Mouse (Mus musculus) cerebellum, postnatal 25 days (tissue): Measurements from ENCODE around the gene Sept5.
A peak's percentile ranks its signal among the peaks of the same experiment; 100 is the strongest.

Experiments used
- DNase-seq, 2 experiments: peaks; one replicate each; pipeline ENCODE4 v3.0.0; 2021; ENCODE audit warnings: mixed read lengths in 2 of 2

Gene Sept5

DNA sequence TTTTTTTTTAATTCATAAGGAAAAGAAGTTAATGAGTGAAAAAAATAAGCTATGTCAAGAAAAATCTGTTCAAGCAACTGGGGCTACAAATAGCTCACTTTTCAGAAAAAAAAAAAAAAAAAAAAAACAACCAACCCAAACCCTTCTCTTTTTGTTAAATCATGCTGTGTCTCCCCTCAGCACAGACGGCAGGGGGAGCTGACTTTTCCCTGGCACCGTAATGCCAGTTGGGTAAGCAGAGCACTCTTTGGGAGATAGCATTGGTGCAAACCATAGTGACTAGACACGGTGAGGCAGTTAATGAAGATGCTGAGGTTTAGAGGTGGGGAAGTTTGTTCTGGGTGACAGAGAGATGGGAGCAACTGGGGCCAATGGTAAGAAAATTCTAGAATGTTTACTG is 2.3 kb upstream of the Sept5 start:
- no peak for DNase-seq

DNA sequence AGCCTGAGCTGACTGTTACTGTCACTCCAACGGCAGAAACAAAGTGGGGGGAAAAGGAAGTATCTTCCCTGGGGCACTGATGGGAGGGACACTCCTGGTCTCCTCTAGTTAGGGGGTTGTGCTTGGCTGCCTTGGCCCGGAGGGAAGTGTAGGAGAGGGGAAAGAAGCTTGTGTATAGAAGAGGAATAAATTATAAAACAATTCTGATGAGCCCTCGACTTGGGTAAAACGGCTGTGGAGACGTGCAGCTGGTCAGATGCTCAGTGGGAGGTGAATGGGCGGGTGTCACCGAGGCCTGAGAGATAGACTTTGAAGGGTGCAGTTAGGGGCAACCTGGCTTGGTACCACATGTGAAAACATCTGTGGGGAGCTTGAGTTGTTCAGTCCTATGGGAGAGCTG is 1.4 kb upstream of the Sept5 start:
- no peak for DNase-seq

DNA sequence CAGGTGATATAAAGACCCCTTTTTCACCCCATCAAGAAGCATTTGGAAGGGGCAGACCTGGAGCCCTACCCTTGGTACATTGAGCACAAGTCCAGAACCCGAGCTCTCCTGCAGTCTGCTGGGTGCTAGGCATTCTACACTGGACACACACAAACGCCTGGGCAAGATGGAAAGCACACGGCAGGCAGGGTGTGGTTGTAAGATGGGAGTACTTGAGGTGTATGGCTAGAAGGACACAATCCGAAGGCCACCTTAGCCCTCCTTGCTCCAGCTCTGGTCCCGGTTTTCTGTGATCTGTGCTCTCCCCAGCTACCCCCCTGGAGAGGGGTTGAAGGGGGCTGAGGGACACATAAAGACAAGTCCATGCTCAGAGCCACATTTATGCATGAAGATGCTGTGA is 537 bp upstream of the Sept5 start:
- no peak for DNase-seq

DNA sequence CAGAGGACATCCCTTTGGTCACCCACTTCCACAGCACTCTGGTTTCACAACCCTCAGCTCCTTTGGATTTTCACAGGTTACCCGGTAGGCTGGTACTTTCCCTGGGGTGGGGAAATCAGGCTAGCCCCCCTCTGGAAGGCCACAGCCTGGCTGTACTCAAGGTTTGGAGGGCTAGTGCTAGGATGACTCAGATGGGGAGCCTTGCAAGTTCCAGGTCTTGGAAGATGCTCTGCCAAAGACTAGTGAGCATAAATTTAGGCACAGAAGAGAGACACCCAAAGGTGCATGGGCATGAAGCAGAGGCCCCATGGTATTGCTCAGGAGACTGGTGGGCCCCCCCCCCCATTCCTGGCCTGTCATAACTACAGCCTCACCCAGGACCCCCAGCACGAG is 810 bp downstream of the Sept5 start:
- no peak for DNase-seq

DNA sequence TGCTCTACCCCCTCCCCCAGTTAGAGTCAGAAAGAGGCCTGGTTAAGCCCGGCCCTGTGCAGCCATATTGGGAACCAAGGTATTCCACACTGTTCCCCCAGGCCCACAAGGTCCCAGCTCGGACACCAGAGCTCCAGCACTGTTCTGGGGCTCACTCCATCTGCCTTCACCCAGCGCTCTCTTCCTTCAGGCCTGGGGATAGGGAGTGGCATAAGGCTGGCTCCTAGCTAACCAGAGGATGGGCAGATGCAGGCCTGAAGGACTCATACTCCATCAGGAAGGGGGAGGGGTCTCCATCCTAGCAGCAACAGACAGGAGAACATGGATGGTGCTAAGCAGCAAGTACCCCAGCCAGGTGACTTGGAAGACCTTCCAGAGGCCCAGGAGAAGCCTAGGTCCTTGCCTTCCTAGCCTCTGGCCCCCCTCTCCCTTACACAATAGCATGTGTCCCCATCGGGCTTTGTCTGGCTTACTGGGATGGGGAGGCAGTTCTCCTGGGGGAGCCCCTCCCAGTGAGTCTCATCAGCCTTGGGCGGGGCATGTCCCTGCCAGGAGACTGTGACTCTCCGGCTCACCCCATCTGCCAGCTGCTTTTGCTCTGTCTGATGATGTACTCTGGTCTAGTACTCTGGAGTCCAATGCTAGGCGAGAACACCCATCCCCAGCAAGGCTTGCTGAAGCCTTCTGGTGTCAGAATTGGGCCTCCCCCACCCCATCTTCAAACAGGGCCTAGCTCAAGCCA is 1.4 kb downstream of the Sept5 start:
- peak; percentile 31 to 33 for DNase-seq

DNA sequence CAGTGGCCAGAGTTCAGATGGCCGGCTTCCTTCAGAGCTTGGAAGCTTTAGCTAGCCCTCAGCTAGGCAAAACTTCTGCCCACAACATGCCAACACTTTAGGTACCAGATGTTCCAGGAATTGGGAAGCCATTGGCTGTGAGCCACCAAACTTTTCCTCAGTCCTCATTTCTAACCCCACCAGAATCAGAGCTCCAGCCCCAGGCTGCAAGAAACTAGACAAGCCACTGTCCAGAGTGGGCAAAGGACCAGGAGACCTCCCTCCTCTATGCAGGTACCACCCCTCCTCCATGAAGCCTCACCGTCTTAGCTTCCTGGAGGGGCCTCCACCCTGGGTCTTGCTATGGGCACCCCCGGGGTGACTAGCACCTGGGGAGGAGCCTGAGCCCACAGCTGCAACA is 2.6 kb downstream of the Sept5 start:
- DNase-seq = peak in 1 of 2 experiments; percentile 27

DNA sequence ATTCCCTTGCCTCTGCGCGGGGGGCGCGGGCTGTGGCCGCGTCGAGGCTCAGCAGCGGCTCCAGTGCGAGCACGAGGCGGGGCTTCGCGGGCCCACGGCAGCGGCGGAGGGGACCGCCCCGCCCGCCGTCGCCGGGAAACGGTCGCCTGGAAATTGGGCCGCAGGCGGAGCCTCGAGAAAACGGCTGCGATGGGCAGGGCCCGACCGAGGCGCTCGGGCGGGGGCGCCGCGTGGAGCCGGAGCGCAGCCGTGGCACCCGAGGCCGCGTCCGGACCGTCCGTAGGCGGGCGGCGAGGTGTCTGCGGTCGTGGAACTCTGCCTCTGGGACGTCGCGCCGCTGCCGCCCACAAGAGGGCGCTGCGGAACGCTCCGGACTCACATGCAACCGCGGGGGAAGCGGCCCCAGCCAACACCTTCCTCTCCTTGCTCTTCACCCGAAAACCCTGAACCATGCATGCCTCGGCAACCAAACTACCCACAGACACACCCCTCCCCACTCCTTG is 3.3 kb downstream of the Sept5 start, which contains the start of gene Gm49601:
Gm49601 (minus strand) TSS at position 52 of the 503 bp plus-strand sequence.
- peak; percentile 93 to 95 for DNase-seq

DNA sequence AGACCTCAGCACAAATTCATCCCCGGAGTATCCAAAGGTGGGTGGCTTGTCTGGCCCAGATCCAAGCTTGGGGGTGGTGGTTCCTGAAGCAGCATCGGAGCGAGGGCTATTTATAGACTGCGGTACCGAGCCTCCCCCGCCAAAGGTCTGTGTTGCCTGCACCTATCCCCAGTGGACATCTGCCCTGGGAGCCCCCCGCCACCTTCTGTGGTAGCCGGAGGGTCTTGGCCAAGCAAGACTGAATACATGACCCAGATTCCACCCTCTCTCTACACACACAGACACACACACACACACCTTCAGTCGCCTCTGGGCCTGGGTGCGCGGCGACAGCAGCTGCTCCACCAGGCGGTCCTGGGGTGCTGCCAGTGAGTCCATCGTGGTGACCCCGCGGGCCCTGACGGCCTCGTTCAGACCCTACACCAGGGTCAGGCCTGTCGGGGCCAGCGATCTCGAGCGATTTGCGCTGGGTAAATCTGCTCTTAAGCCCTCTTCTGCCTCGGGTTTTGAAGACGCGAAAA is 3.9 kb downstream of the Sept5 start:
- peak in 1 of 2 experiments; percentile 68 for DNase-seq

DNA sequence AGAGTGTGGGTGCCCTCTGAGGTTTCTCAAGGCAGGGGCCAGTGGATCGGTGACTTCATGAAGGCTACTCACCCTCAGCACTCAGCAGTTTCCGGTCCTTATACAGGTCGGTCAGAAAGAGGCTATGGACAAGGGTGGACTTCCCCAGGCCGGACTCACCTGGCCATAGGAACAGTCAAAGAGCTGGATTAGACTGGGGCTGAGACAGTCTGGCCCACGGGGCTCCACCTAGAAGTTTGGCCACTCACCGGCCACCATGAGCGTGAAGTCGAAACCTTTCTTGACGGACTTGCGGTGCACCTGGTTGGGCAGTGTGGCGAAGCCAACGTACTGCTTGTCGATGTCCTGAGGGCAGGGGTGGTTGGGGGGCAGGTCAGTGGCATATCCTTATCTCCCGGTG is 4.7 kb downstream of the Sept5 start:
- DNase-seq = no peak

DNA sequence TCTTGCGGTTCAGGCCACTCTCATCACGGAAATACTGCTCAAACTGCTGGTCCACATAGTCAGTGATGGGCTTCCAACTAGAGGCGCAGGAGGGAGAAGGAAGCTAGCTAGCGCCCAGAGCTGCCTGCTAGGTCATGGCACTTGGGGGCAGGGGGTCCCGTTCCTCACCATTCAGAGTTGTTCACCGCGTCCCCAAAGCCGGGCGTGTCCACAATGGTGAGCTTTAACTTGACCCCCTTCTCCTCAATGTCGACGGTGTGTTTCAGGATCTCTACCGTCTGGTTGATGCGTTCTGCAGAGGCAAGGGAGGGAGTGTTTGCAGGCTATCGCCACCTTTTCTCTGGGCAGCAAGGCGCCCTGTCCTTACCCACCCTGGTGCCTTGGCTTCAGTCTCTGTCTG is 5.1 kb downstream of the Sept5 start:
- no peak for DNase-seq

DNA sequence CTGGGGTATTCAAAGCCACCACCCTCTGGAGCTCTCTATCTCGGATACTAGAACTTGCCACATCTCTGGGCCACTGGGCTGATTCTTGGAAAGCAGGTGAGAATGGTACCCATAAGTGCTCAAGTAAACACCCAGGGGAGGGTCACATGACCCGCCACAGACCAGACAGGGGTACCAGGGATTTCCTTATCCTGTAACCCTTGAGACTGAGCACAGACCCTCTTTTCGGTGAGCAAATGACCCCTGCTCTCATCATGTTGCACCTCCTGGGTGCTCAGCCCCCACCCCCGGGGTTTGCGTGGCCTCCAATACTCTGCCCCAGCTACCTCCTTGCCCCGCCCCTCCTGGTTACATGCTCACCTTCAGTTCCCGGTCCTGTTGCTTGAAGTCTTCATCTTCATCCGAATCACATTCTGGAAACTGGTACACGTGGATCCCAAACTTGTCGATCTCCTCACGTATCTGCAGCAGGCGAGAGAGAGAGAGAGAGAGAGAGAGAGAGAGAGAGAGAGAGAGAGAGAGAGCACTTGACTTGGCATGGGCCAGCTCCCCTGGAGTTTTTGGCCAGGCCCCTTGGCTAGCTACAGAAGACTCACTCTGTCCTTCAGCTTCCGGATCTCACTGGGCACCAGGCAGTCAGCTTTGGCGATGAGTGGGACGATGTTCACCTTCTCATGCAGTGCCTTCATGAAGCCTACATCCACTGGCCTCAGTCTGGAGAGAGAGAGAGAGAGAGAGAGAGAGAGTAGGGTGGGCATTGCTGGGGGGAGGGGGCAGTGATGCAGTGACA is 5.8 kb downstream of the Sept5 start:
- peak; percentile 54 to 76 for DNase-seq

DNA sequence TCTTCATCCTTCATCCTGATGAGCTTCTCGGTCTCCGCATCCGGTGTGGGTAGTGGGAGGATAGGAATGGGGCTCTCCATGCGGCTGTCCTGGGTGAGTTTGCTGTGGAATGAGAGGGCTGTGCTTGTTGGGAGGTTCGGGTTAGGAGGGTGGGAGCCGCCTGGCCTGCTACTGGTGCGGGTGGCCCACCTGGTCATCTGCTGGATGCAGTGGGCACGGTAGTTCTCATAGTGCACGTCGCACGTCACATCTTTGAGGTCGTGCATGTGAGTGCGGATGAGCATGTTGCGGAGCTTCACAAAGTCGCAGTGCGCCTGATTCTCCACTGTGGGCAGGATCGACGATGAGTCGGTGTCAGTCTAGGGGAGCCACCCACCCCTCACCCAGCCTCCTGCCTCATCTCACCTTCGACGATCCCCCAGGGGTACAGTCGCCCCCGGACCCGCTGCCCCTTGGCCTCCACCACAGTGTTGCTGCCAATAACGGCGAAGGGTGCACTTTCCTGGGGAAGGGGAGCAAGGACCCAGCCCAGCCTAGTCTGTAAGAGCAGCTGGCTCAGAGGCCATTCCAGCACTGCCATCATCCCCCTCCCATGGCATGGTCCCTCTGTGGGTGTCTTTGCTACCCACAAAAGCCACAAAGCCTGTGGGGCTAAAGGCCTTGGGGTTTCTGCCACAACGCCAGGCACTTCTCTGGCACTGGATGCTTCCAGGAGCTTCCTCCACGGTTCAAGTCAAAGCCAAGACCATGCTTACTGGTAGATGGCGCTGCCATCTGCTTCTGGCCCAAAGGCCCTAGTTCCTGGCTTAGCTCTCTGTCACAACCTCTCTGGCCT is 6.6 kb downstream of the Sept5 start:
- peak in 1 of 2 experiments; percentile 53 for DNase-seq

DNA sequence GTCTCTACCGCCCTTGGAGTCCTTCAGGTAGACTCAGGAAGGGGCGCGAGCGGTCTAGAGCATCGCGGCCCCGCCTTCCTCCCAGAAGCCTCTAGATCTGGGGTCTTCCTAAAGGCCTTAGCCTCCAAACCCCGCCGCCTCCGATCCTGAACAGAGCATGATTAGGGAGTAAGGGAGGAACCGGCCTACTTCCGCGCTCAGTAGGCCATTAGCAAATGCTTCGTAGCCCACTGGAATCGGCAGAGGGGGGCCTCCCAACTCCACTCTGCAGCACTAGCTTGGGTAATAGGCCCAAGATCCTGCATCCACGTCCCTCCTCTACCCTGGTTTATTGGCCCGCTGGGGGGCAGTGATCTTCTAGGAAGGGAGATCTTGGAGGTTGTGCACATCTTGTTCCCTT is 7.7 kb downstream of the Sept5 start, which contains the start of gene Gp1bb:
Gp1bb (minus strand) TSS at position 385 of the 400 bp plus-strand sequence.
- DNase-seq = peak in 1 of 2 experiments; percentile 14

DNA sequence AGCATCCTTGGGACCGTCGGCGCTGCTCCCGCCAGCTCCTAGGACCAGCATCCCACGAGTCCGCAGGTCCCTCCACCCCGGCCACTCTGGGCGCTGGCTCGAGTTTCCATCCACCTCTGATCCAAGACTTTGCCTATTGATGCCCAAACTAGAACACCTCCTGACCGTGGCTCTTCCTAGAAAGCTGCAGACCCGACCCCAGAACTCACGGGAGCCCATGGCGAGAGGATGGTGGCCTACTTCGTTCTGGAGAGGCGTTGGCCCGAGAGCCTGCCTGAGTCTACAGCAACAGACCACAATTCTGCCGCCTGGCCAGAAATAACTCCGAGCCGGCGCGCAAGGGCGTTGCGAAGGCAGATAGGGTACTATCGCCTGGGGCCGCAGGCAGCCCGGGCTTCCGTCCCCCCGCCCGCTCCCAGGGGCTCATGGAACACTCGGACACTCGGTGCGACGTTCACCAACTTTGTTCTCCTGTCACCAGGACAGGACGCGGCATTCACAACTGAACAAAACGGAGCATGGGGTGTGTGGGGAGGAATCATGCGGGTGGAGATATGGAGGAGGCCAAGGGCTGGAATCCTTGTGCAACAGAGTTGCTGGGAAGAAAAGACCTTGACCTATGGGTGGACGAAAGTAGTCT is 8.3 kb downstream of the Sept5 start:
- peak; percentile 32 to 44 for DNase-seq

DNA sequence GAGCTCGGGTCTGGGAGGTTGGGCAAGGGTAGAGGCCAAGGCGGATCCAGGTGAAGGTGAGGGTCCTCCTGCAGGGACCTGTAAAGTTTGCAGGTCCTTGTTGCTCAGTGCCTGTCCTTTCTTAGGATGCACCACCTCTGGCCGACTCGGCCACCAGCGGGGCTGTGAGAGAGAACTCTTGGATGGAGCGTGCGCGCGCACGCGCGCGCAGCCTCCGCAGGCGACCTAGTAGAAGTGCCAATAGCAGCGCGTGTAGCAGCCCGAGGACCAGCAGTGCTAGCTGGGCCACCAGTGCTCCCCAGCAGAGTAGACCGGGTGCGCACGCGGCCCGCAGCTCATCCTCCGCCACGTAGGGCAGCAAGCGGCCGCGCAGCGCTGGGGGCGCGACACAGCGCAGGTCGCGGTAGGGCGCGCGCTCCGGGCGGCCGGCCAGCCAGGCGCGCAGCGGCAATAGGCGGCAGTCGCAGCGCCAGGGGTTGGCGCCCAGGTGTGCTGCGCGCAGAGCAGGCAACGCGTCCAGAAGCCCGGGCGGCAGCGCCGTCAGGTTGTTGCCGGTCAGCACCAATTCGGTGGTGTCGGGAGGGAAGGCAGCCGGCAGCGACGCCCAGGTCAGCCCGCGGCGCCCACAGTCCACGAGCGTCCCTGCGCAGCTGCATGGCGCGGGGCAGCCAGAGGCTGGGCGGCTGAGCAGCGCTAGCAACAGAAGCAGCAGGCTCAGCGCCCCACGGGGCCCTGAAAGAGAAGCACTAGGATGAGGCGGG is 9.0 kb downstream of the Sept5 start:
- peak; percentile 68 to 79 for DNase-seq

DNA sequence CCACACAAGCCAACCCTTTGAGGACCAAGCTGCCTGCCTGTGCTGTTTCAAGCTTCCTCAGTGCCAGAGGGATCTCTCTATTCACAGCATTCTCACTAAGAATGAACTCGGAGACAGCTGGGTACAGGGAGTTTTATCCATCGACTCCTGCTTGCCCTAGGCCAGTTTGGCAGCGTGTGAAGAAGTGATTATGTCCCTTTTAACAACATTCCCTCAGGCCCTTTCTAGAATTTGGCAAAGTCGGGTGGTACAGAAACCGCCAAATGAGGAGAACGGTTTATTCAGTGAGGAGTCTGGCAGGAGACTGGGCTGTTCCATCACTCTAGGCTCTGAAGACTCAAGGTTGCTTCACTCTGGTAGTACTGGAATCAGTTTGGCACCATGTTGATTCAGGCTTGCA is 9.6 kb downstream of the Sept5 start:
- DNase-seq = no peak

DNA sequence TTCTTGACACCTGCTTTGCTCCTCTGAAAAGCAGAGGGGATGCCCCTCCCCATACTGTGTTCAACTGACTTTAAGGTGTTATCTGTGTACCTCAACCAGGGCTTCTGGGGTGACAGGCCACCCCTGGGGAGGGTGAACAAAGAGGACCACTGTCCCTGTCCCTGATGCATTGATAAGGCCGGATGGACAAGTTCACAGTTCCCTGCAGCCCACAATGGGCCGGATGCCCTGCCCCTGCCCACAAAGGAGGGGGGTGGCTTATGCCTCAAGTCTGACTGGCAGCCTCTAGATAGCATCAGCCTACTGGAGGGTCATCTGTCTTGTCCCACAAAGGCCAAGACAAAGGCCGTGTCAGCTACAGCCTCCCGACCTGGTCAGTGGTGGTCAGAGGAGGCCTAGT is 10.6 kb downstream of the Sept5 start:
- no peak for DNase-seq

DNA sequence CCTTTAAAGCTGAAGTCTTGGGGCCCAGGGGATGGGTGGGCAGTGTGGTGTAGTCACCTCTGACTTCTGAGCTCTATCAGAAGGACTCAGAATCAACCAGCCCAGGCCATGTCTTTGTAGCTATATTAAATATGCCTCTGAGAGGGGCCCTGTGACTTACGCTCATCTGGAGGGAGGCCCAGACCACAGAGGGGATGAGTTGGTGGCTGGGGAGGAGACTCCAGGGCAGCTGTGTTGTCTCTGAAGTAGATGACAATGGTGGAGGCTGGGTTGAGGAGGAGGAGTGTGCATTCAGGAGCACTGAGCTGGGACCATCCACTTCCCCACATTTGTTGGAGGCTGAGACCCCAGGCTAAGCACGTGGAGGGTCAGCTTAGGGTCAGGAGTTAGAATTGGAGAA is 11.5 kb downstream of the Sept5 start:
- no peak for DNase-seq

DNA sequence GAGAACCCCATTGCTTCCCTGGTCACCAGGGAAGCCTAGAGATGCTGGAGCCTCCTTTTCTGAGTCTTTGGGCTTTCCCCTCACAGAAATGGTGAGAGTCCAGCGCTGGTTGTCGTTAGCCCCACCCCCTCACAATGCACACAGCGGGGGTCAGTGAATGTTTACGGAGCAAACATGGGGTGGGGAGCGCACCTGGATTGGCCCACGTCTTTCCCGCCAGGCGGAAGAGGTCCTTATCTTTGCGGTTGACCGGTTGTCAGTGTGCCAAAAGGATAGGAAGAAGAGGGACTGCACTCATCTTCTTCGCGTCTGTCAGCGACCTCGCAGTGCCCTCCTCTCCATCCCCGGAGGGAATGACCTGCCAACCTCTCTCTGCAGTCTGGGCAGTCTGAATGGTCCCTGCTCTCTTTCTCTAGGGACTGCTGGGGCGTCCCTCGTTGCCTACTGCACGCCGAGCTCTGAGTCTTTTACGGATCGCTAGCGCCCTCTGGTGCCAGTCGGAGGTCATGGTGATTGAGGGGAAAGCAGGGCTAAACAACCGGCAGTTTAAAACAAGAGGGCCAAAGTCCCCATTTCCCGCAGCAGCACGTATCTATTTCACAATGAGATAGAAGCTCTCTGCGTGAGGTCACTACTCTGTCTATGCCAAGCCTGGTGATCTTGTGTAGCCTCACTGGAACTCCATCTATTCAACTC is 12.2 kb downstream of the Sept5 start:
- DNase-seq = peak; percentile 94 to 95

DNA sequence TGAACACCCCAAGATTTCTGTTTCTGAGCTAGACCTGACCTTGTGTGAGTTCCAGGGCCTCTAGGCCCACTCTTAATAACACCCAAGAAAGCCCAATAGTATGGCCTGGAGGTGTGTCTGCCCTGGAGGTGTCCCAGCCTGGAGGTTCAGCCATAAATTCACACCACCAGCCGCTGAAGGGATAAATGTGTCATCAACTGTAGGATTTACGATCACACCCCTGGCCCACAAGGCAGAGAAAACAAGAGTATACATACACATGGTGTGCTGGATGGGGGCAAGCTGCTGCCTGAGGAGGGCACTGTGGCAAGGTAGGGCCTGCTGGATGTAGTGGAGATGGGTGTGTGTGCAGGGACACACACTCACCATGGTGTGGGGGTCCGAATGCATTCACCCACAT is 16.5 kb downstream of the Sept5 start:
- no peak for DNase-seq

DNA sequence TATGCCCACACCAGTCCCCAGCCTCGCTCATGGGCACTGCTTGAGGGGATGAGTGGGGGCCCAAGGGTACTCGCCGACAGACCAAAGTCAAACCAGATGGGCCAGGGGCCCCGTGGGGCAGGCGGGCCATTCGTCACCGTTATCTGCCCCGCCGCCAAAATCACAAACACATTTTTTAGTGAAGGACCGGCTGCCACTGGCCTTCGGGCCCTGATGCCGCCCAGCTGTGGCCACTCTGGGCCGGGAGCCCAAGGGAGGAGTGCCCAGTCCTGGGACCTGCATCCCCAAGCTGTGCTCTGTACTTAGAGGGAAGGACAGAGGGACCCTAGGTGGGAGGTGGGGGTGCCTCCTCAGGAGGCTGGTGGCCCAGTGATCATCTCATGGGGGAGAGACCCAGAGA is 18.0 kb downstream of the Sept5 start:
- DNase-seq = no peak
